Mouse (Mus musculus) forebrain, embryonic 14.5 days (tissue): ENCODE measurements around the gene Galnt7. TPM values are rescaled to one million over a fixed set of nuclear protein-coding genes. Genes with fewer than 3 reads are reported as not detected.

ENCODE experiments used
- ATAC-seq: fragments of 200-750 bp; cut with Nextera tagmentation; 2 replicates; pipeline ENCODE4 v1.8.0; 2017; ENCODE audit warnings: mild to moderate bottlenecking, moderate library complexity
- DNase-seq: peaks from one replicate; pipeline ENCODE4 v3.0.0-alpha.2; 2015; ENCODE audit warnings: low spot score
- H3K27ac ChIP-seq: fragments of 300-500 bp; sonication (generic); 2 replicates; pipeline ENCODE4 v1.5.1; 2014; ENCODE audit warnings: low read depth, mild to moderate bottlenecking, control low read depth, low read length, moderate library complexity
- H3K27me3 ChIP-seq: fragments of 300-500 bp; sonication (generic); replicated peaks from 2 replicates; pipeline ENCODE4 v1.6.1; 2014; ENCODE audit warnings: low read length, control low read depth, mixed read lengths; ENCODE audit not compliant: control insufficient read depth, insufficient read depth
- H3K36me3 ChIP-seq: fragments of 300-500 bp; sonication (generic); 2 replicates; pipeline ENCODE4 v1.6.1; 2014; ENCODE audit warnings: low read length, control low read depth; ENCODE audit not compliant: control insufficient read depth, insufficient read depth
- H3K4me1 ChIP-seq: fragments of 300-500 bp; sonication (generic); 2 replicates; pipeline ENCODE4 v1.6.1; 2014; ENCODE audit warnings: antibody characterized with exemption, low read length, control low read depth; ENCODE audit not compliant: control insufficient read depth, insufficient read depth
- H3K4me2 ChIP-seq: fragments of 300-500 bp; sonication (generic); 2 replicates; pipeline ENCODE4 v1.6.1; 2014; ENCODE audit warnings: mild to moderate bottlenecking, control low read depth, low read length
- H3K4me3 ChIP-seq: fragments of 300-500 bp; sonication (generic); 2 replicates; pipeline ENCODE4 v1.5.1; 2014; ENCODE audit warnings: low read depth, low read length, control low read depth
- H3K9ac ChIP-seq: fragments of 300-500 bp; sonication (generic); 2 replicates; pipeline ENCODE4 v1.6.1; 2014; ENCODE audit warnings: mild to moderate bottlenecking, low read length, control low read depth, moderate library complexity
- H3K9me3 ChIP-seq: fragments of 300-500 bp; sonication (generic); replicated peaks from 2 replicates; pipeline ENCODE4 v1.6.1; 2016; ENCODE audit warnings: low read length, control low read depth, mixed read lengths; ENCODE audit not compliant: control insufficient read depth
- WGBS: fragments of 180-500 bp; shearing (Covaris S2); extraction: QIAGEN DNeasy Blood & Tissue Kit; methylation state at CpG from one replicate; pipeline ENCODE4 v1.1.7; 2014; 5-methylcytosine and 5-hydroxymethylcytosine counted together
- polyA plus RNA-seq: library from polyadenylated mRNA; unstranded; fragments of >200 nt; fragmentation: Nextera tagmentation; extraction: Ambion mirVana; gene quantifications from 2 replicates; pipeline ENCODE4 v1.2.1, GENCODE M21; 2014

The Galnt7 gene
- polyA plus RNA-seq, 1 experiment from 2014 or later = 9.1 TPM

DNA sequence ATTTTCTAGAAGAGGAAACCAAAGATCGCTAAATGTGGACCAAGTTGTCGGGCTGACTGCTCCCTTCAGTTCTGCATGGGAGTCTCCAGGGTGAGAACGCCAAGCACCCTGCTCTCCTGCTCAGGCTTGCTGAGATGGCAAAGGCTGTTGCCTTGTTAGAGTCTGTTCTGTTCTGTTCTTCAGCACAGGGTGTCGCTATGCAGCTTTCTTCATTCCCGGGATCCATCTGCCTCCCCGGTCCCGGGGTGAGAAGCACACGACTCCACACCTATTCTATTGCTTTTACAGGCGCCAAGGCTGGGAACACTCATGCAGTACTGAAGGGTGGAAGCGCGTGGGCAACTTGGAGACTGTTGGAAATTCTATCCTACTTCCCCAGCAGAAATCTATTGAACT is 83.4 kb downstream of the Galnt7 start:
- ATAC-seq = peak; percentile 47; the same call in 1 of the 2 replicates
- Histone ChIP-seq H3K4me2 (no peak overlapping the region), H3K4me1 (no peaks in the 10 kb centered on the region; the same call in 1 of the 2 replicates)

DNA sequence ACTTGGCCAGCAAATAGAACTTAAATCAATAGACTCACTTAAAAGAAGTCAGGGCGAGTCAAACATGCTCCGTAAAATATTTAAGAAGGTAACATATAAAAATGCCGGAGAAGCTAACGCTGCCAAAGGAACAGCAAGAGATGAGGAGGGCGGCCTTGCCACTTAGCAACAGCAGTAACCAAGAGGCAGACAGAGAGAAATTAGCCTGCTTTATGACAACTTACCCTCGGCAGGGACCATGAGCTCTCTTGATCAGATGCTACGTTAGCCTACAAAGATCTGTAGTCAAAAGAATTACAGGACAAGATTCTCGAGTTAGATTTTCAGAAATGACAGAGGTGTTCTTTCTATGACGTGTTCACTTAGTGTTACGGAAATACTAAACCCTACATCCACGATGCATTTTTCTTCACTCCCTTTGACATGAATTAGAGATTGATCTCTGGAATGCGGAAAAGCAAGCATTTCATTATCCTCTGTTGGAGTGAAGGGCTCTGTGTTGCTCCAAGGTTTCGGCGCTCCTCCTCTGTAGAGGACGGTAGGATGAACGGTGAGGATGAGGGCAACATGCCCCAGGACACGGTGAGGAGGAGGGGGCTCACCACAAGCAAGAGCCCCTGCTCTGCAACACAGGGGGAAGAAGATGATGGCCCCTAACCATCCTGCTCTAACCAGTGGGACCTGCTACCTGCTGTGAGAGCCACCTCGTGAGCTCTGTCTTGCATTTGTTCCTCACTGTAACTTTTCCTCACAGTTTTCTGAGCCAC is 84.0 kb downstream of the Galnt7 start:
- ATAC-seq = no peak
- Histone ChIP-seq H3K36me3 (no peaks in the 10 kb centered on the region), H3K4me3 (no peak overlapping the region), H3K4me1 (no peaks in the 10 kb centered on the region; the same call in 1 of the 2 replicates), H3K27ac (no peak overlapping the region), H3K9me3 (no peaks in the 10 kb centered on the region), H3K4me2 (no peak overlapping the region), H3K27me3 (no peaks in the 10 kb centered on the region), H3K9ac (no peak overlapping the region)
- no peak for DNase-seq
- WGBS = 82% methylated on average over 18 of the region's 18 CpGs

More for the DNA sequence above, 83.4 kb downstream of the Galnt7 start:
- peak; percentile 46 for DNase-seq
- 49% methylated on average over 11 of the region's 11 CpGs for WGBS
- Histone ChIP-seq H3K9ac (no peak overlapping the region), H3K4me3 (no peak overlapping the region), H3K36me3 (no peaks in the 10 kb centered on the region), H3K27ac (no peak overlapping the region), H3K9me3 (no peaks in the 10 kb centered on the region), H3K27me3 (no peaks in the 10 kb centered on the region)

DNA sequence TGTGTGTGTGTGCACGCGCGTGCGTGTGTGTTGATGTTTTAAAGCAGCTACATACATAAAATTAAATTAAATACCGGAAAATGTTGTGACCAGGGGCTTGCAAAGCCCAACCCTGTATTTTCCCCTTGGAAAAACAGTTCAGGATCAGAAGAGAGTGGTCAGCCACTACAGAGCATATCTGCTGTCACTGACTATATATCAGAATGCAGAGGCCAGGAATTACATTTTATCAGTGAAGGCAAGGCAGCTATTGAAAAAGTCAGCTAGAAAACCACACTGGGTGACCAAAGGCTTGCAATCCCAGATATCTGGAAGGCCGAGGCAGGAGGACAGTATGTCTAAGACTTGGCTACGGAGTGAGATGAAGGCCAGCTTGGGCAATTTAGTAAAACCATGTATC is 84.8 kb downstream of the Galnt7 start:
- no peaks in the 10 kb centered on the region for H3K36me3 ChIP-seq
- H3K4me3 ChIP-seq = no peak overlapping the region
- H3K4me2 ChIP-seq = no peak overlapping the region
- H3K27me3 ChIP-seq = no peaks in the 10 kb centered on the region
- H3K27ac ChIP-seq = no peak overlapping the region
- DNase-seq (no peak), ATAC-seq (no peak)
- H3K4me1 ChIP-seq = no peaks in the 10 kb centered on the region; the same call in 1 of the 2 replicates
- WGBS = 83% methylated on average over 7 of the region's 7 CpGs
- no peak overlapping the region for H3K9ac ChIP-seq
- no peaks in the 10 kb centered on the region for H3K9me3 ChIP-seq

DNA sequence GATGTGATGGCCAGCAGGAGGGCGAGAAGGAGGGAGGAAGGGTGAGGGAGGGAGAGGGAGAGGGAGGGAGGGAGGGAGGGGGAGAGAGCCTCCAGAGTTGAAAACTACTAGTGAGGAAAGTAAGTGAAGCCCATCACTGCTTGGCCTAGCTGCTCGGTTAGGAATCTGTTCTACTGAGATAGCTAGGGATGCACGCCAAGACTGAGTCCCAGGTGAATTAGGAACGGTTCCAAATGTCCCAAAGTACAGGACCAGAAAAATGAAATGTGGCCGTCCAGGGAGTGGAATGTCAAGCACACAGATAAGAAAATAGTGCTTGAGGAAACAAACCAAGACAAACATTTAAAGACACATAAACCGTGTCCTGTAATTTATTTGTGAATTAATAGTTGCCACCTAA is 87.8 kb downstream of the Galnt7 start:
- Histone ChIP-seq H3K36me3 (no peaks in the 10 kb centered on the region), H3K4me2 (no peak overlapping the region), H3K4me3 (no peak overlapping the region), H3K27me3 (no peaks in the 10 kb centered on the region), H3K9ac (no peak overlapping the region), H3K4me1 (peaks cover 3% of the 10 kb centered on the region; the same call in 1 of the 2 replicates), H3K9me3 (no peaks in the 10 kb centered on the region), H3K27ac (no peak overlapping the region)
- DNase-seq = no peak
- no peak for ATAC-seq
- 86% methylated on average over 6 of the region's 6 CpGs for WGBS

DNA sequence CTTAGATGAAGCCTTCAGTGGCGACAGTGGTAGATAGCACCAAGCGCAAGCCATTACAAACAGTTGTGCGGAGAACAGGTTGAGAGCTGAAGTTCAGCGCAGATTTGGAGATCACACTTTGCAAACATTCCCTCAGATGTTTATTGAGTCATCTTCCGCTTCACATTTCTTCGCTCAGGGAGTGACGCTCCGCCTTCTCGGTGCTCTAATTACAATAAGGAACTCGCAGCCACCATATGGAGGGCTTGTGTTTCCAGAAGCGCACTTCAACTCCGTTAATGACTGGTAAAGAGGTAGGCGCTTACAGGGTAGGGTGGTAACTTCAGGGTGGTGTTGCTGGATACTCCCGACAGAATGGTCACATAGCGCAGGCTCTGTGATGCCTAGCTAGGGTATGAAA is 89.1 kb downstream of the Galnt7 start:
- Histone ChIP-seq H3K27ac (no peak overlapping the region), H3K9me3 (no peaks in the 10 kb centered on the region), H3K9ac (no peak overlapping the region), H3K4me2 (no peak overlapping the region), H3K27me3 (no peaks in the 10 kb centered on the region), H3K4me1 (0 out of 2 replicates have a peak, but pooled peaks cover 3% of the 10 kb centered on the region), H3K4me3 (no peak overlapping the region), H3K36me3 (no peaks in the 10 kb centered on the region)
- no peak for ATAC-seq
- 75% methylated on average over 15 of the region's 15 CpGs for WGBS
- DNase-seq = no peak

DNA sequence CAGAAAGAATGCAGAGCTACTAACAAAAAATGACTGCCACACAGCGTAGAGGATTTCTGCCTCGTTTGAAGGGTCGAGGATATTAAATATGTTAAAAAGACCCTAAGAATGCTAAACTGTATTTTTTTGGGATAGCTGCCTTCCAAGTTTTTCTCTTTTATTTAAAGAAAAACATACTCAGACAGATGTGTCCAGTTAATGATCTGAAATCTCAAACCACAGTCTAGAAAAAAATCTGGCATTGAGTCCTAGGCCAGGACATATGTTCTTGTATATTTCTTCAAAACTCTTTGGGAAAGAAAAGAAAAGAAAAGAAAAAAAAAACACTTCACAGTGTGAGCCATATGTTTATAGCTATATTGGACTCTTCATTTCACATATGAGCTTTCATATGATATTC is 90.1 kb downstream of the Galnt7 start:
- H3K9ac ChIP-seq = no peak overlapping the region
- H3K4me3 ChIP-seq = no peak overlapping the region
- no peaks in the 10 kb centered on the region for H3K9me3 ChIP-seq
- 90% methylated on average over 3 of the region's 3 CpGs for WGBS
- H3K36me3 ChIP-seq = no peaks in the 10 kb centered on the region
- ATAC-seq = no peak
- H3K27ac ChIP-seq = no peak overlapping the region
- DNase-seq = no peak
- H3K4me1 ChIP-seq = 0 out of 2 replicates have a peak, but pooled peaks cover 3% of the 10 kb centered on the region
- H3K4me2 ChIP-seq = no peak overlapping the region
- H3K27me3 ChIP-seq = no peaks in the 10 kb centered on the region

DNA sequence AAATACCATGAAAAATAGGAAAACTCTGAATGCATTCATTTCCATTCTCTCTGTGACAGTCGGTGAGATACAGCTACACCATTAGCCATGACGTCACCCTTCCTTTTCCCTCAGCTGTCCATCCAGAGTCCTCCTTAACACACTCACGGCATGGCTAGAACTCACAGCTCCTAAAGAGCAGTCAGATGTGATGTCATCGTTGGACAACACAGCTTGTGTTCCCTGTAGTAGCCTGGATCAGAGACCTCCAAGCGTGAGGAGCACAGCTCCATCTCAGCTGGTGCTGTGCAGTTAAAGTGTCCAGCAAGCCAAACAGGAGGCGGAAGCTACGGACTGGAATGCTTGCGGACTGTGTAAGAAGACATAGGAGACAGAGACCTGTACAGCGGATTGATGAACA is 91.9 kb downstream of the Galnt7 start:
- Histone ChIP-seq H3K27ac (no peak overlapping the region), H3K4me2 (no peak overlapping the region), H3K9me3 (no peaks in the 10 kb centered on the region), H3K4me1 (0 out of 2 replicates have a peak, but pooled peaks cover 3% of the 10 kb centered on the region), H3K27me3 (no peaks in the 10 kb centered on the region), H3K36me3 (no peaks in the 10 kb centered on the region), H3K4me3 (no peak overlapping the region), H3K9ac (no peak overlapping the region)
- DNase-seq = no peak
- no peak for ATAC-seq
- WGBS = 85% methylated on average over 9 of the region's 9 CpGs

DNA sequence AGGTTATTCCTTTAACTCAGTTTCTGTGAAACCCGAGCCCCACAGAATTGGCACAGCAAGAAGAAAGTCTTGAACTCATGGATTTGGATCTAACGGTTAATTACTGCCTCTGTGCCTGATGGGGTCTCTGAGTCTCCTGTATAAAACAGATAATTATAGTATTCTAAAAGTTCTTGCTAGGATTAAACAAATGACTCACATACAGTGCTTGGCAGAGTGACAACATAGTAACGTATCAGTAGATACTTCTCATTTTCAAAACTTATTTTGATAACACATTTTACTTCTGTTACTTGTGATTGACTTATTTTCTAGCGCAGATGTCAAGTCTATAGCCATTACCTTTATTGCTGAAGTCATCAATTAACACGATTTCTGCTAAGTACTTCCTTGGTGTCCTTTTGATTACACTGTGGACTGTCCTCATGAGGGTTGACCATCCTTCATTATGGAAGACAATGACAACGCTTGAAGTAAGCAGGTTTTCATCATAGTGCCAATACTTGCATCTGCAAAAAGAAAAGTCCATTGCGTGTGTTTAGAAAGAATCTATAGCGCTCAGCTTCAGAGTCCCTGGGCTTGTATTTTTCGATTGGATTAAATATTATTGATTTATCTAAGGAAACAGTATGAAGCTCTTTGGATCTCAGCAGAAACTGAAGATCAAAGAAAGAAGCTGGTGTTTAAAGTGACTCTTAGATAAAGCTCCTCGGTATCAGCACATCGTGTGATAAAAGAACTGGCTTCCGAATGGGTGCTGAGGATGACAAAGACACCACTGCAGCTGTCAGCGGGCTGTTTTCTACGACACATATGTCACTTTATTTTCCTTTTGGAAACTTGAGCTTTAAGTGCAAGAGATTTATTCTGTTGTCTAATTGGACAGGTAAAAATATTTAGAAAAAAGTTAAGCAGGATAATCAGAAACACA is 100.5 kb downstream of the Galnt7 start:
- no peak overlapping the region for H3K4me2 ChIP-seq
- H3K9me3 ChIP-seq = no peaks in the 10 kb centered on the region
- no peak for ATAC-seq
- no peaks in the 10 kb centered on the region for H3K36me3 ChIP-seq
- H3K9ac ChIP-seq = no peak overlapping the region
- no peaks in the 10 kb centered on the region for H3K4me1 ChIP-seq
- no peak overlapping the region for H3K4me3 ChIP-seq
- no peak overlapping the region for H3K27ac ChIP-seq
- DNase-seq = no peak
- 85% methylated on average over 14 of the region's 14 CpGs for WGBS
- H3K27me3 ChIP-seq = no peaks in the 10 kb centered on the region
